Mouse (Mus musculus): ENCODE data around the gene Gm10197. TPM values are rescaled to one million over a fixed set of nuclear protein-coding genes. Genes with fewer than 3 reads are reported as not detected.
A peak's percentile ranks its signal among the peaks of the same experiment; 100 is the strongest.
"Not testable (repeated sequence)": the region's sequence is repeated elsewhere in the genome, so short reads cannot be mapped to it uniquely, and the experiment has no call there.

Gm10197 gene
- total RNA-seq, 2 experiments from 2014 or later, result not detected

- intact Hi-C loops (cut with DNase I), result loop anchor here (1.0 kb wide), 1 partner anchor 185 kb away; no protein-coding TSS in a partner anchor
These were observed 23.4 kb upstream of the Gm10197 start for GRCm38 (mm10) chr19:53394956-53395355.

GRCm38 (mm10) chr19:53394552-53394951 is 23.0 kb upstream of the Gm10197 start:
- intact Hi-C loops (cut with DNase I), result no loop called here
- DNase-seq, result no peak

More at GRCm38 (mm10) chr19:53394956-53395355, 23.4 kb upstream of the Gm10197 start:
- not testable (repeated sequence) for DNase-seq

- no peak for DNase-seq
- intact Hi-C loops (cut with DNase I), result no loop called here
These were observed 22.1 kb upstream of the Gm10197 start for GRCm38 (mm10) chr19:53393646-53394045.

- no peak for DNase-seq
- intact Hi-C loops (cut with DNase I), result no loop called here
These were observed 21.3 kb upstream of the Gm10197 start for GRCm38 (mm10) chr19:53392781-53393343.

GRCm38 (mm10) chr19:53391787-53392186 is 20.2 kb upstream of the Gm10197 start:
- intact Hi-C loops (cut with DNase I), result no loop called here
- DNase-seq, result no peak

GRCm38 (mm10) chr19:53391386-53391785 is 19.8 kb upstream of the Gm10197 start:
- no peak for DNase-seq
- intact Hi-C loops (cut with DNase I), result no loop called here

GRCm38 (mm10) chr19:53390495-53391007 is 19.0 kb upstream of the Gm10197 start, which contains the start of gene Smndc1:
Smndc1 (minus strand) TSS chr19:53390578.
- intact Hi-C loops (cut with DNase I), result no loop called here
- DNase-seq, result peak; percentile 97 to 99

- intact Hi-C loops (cut with DNase I), result no loop called here
- no peak for DNase-seq
These were observed 18.4 kb upstream of the Gm10197 start for GRCm38 (mm10) chr19:53389851-53390431.

GRCm38 (mm10) chr19:53389417-53389816 is 17.9 kb upstream of the Gm10197 start:
- DNase-seq, result no peak
- intact Hi-C loops (cut with DNase I), result no loop called here

- DNase-seq, result no peak
- intact Hi-C loops (cut with DNase I), result no loop called here
These were observed 11.8 kb upstream of the Gm10197 start for GRCm38 (mm10) chr19:53383336-53383735.

GRCm38 (mm10) chr19:53378421-53378820 is 6.9 kb upstream of the Gm10197 start:
- intact Hi-C loops (cut with DNase I), result no loop called here
- DNase-seq, result no peak

GRCm38 (mm10) chr19:53377652-53378051 is 6.1 kb upstream of the Gm10197 start:
- no peak for DNase-seq
- intact Hi-C loops (cut with DNase I), result no loop called here

GRCm38 (mm10) chr19:53375816-53376215 is 4.2 kb upstream of the Gm10197 start:
- intact Hi-C loops (cut with DNase I), result no loop called here
- no peak for DNase-seq

GRCm38 (mm10) chr19:53375299-53375698 is 3.7 kb upstream of the Gm10197 start:
- intact Hi-C loops (cut with DNase I), result no loop called here
- DNase-seq, result no peak

GRCm38 (mm10) chr19:53373570-53373969 is 2.0 kb upstream of the Gm10197 start:
- intact Hi-C loops (cut with DNase I), result no loop called here
- DNase-seq, result no peak

- DNase-seq, result no peak
- intact Hi-C loops (cut with DNase I), result loop anchor here (1.0 kb wide), 1 partner anchor 122 kb away; no protein-coding TSS in a partner anchor
These were observed 1.3 kb downstream of the Gm10197 start for GRCm38 (mm10) chr19:53370233-53370632.

- intact Hi-C loops (cut with DNase I), result loop anchor here (1.0 to 5.0 kb wide), 3 partner anchors 37 to 121 kb away; partner anchors contain the start of gene Mxi1
- DNase-seq, result peak; percentile 55 to 71
These were observed 2.0 kb downstream of the Gm10197 start for GRCm38 (mm10) chr19:53369469-53370043.

- DNase-seq, result no peak
- intact Hi-C loops (cut with DNase I), result loop anchor here (5.0 kb wide), 2 partner anchors 35 to 55 kb away; partner anchors contain the start of gene Mxi1
These were observed 4.7 kb downstream of the Gm10197 start for GRCm38 (mm10) chr19:53366881-53367280.

- no peak for DNase-seq
- intact Hi-C loops (cut with DNase I), result loop anchor here (5.0 kb wide), 2 partner anchors 34 to 54 kb away; partner anchors contain the start of gene Mxi1
These were observed 5.3 kb downstream of the Gm10197 start for GRCm38 (mm10) chr19:53366057-53366775.

GRCm38 (mm10) chr19:53364963-53365362 is 6.6 kb downstream of the Gm10197 start:
- peak; percentile 44 to 53 for DNase-seq
- intact Hi-C loops (cut with DNase I), result loop anchor here (5.0 kb wide), 3 partner anchors 33 to 353 kb away; partner anchors contain the start of gene Mxi1

GRCm38 (mm10) chr19:53364551-53364950 is 7.0 kb downstream of the Gm10197 start:
- intact Hi-C loops (cut with DNase I), result loop anchor here (5.0 kb wide), 1 partner anchor 352 kb away; no protein-coding TSS in a partner anchor
- DNase-seq, result no peak
